Mouse (Mus musculus) heart, embryonic 15.5 days (tissue): ENCODE data around the gene Supt4a. TPM values are rescaled to one million over a fixed set of nuclear protein-coding genes. Genes with fewer than 3 reads are reported as not detected.
A peak's percentile ranks its signal among the peaks of the same experiment; 100 is the strongest.

Experiments used
- ATAC-seq: fragments of 200-750 bp; cut with Nextera tagmentation; replicated peaks from 2 replicates; pipeline ENCODE4 v1.8.0; 2017; ENCODE audit warnings: low read depth, moderate TSS enrichment; ENCODE audit not compliant: insufficient number of reproducible peaks, insufficient read depth, low FRiP score
- H3K27ac ChIP-seq: fragments of 300-500 bp; sonication (generic); 2 replicates; pipeline ENCODE4 v1.5.1; 2015; ENCODE audit warnings: mild to moderate bottlenecking, inconsistent platforms
- H3K27me3 ChIP-seq: fragments of 300-500 bp; sonication (generic); 2 replicates; pipeline ENCODE4 v1.6.1; 2015; ENCODE audit warnings: inconsistent platforms
- H3K36me3 ChIP-seq: fragments of 300-500 bp; sonication (generic); 2 replicates; pipeline ENCODE4 v1.6.1; 2015; ENCODE audit warnings: mild to moderate bottlenecking, inconsistent platforms
- H3K4me1 ChIP-seq: fragments of 300-500 bp; sonication (generic); replicated peaks from 2 replicates; pipeline ENCODE4 v1.6.1; 2015; ENCODE audit warnings: inconsistent platforms
- H3K4me2 ChIP-seq: fragments of 300-500 bp; sonication (generic); 2 replicates; pipeline ENCODE4 v1.6.1; 2015; ENCODE audit warnings: inconsistent platforms, mild to moderate bottlenecking, moderate library complexity
- H3K4me3 ChIP-seq: fragments of 300-500 bp; sonication (generic); 2 replicates; pipeline ENCODE4 v1.5.1; 2015; ENCODE audit warnings: mild to moderate bottlenecking, inconsistent platforms
- H3K9ac ChIP-seq: fragments of 300-500 bp; sonication (generic); 2 replicates; pipeline ENCODE4 v1.6.1; 2015; ENCODE audit warnings: mild to moderate bottlenecking, inconsistent platforms
- H3K9me3 ChIP-seq: fragments of 300-500 bp; sonication (generic); replicated peaks from 2 replicates; pipeline ENCODE4 v1.6.1; 2016; ENCODE audit warnings: inconsistent platforms
- WGBS: fragments of 180-500 bp; shearing (Covaris S2); methylation state at CpG from one replicate; pipeline ENCODE4 v1.1.7; 2015; ENCODE audit warnings: mixed read lengths; 5-methylcytosine and 5-hydroxymethylcytosine counted together
- polyA plus RNA-seq: library from polyadenylated mRNA; unstranded; fragments of >200 nt; fragmentation: Nextera tagmentation; extraction: Ambion mirVana; gene quantifications from 2 replicates; pipeline ENCODE4 v1.2.1, GENCODE M21; 2015

The Supt4a gene
- polyA plus RNA-seq, 1 experiment from 2014 or later = 101 TPM

DNA sequence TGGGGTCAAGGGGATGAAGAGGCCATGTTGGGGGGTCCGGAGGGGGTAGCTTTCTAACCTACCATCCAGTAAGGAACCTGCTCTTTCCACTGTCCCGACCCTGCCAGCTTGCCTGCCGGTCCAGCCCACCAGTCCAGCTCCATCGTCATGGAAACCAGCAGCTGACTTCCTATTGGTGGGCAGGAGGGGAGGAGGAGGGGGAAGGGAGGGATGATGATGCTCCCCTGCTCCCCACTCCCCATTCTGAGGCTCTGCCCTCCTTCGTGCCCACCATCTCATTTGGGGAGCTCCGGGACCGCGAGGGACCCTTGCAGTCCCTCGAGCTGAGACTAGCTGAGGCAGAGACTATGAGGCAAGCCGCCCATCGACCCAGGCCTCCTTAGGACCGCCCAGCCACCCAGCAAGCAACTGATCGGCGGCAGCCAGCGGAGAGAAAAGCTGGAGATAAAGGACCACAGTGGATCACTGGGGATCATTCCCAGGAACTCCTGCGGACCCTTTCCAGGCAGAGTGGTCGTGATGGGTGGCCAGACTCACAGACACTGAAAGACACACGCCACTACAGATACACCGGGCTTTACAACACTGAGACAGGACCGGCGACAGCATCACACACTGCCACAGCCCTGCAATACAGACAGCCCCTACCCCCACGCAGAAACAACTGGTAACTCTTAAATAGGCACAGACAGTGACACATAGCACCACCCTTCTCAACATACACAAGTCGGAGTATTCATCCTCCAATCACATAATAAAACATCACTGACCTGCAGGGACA, 23.1 kb downstream of the Supt4a start, which contains the start of gene Tspoap1:
Tspoap1 (plus strand) TSS at position 241 of the 781 bp plus-strand sequence.
- 7% methylated on average over 23 of the region's 23 CpGs for WGBS
- Histone ChIP-seq H3K4me2 (no peak within 1 kb of the TSS), H3K27me3 (peaks cover 66% of the 10 kb centered on the region), H3K9ac (no peak within 1 kb of the TSS), H3K4me1 (peaks cover 15% of the 10 kb centered on the region), H3K36me3 (no peaks in the 10 kb centered on the region), H3K4me3 (no peak within 1 kb of the TSS), H3K27ac (no peak within 1 kb of the TSS), H3K9me3 (no peaks in the 10 kb centered on the region)
- no peak for ATAC-seq

DNA sequence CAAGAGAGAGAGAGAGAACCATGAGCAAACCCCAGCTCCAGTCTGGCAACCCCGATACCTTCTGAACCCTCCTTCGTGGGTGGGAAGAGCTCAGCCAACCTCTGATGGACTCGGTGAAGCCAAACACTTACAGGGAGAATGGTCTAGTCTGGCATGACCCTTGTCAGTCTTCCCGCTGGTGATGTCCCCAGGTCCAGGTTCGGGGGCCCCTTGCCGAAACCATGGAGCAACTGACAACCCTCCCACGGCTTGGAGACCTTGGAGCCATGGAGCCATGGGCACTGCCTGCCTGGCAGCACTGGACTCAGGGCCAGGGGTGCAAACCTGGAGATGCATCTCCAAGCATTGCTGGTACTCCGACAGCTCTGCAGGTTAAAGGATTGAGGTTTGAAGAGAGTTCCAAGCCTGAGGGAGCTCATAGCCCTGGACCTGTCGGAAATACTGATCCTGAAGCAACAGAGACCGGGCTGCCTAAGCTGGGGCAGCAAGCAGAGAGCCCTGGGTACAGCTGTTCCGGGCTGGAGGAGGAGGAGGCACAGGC, 23.9 kb downstream of the Supt4a start:
- H3K4me1 ChIP-seq = peaks cover 15% of the 10 kb centered on the region
- ATAC-seq = no peak
- 65% methylated on average over 11 of the region's 11 CpGs for WGBS

DNA sequence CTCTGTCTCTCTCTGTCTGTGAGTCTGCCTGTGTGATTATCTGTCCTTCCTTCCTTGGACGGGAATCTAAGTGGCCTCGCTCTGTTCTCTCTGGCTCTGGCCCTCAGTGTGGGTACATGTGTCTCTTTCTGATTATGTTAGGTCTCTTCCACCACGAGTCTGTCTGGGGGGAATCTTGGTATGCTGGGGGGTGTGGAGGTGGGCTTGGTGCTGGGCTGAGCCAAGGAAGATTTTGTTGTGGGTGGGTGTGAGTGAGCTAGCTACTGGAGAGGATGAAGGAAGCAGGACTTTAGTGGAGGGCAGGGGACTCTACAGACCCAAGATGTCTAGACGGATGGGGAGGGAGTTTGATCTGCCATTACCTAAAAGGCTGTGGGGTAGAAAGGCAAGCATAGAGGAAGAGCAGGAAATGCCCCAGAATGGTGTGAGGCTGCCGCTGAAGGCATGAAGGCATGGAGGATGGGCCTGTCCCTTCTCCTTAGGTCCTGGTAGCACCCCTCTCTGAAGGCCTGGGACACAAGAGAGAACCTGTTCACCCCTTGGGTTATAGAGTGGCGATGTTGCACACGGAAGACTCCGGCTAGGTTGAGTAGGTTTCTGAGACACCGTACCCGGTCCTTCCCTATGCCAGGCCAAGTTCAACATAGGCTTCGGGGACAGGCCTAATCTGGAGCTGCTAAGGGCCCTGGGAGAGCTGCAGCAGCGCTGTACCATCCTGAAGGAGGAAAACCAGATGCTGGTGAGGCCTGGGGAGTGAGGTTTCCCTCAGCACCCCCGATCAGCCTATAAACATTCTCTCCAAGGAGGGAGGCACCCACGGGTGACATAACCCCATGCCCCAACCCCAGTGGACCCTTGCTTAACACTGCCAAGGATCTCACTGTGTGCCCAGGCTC, 24.7 kb downstream of the Supt4a start:
- Histone ChIP-seq H3K27me3 (peaks cover 81% of the 10 kb centered on the region), H3K9me3 (no peaks in the 10 kb centered on the region), H3K4me3 (no peak overlapping the region), H3K9ac (no peak overlapping the region), H3K27ac (no peak overlapping the region), H3K36me3 (no peaks in the 10 kb centered on the region), H3K4me2 (no peak overlapping the region), H3K4me1 (peaks cover 15% of the 10 kb centered on the region)
- ATAC-seq = no peak
- WGBS = 69% methylated on average over 14 of the region's 14 CpGs

More for the DNA sequence above, 23.9 kb downstream of the Supt4a start:
- no peak overlapping the region for H3K4me2 ChIP-seq
- no peaks in the 10 kb centered on the region for H3K36me3 ChIP-seq
- no peak overlapping the region for H3K27ac ChIP-seq
- H3K9ac ChIP-seq = no peak overlapping the region
- no peak overlapping the region for H3K4me3 ChIP-seq
- H3K27me3 ChIP-seq = peaks cover 73% of the 10 kb centered on the region
- H3K9me3 ChIP-seq = no peaks in the 10 kb centered on the region

DNA sequence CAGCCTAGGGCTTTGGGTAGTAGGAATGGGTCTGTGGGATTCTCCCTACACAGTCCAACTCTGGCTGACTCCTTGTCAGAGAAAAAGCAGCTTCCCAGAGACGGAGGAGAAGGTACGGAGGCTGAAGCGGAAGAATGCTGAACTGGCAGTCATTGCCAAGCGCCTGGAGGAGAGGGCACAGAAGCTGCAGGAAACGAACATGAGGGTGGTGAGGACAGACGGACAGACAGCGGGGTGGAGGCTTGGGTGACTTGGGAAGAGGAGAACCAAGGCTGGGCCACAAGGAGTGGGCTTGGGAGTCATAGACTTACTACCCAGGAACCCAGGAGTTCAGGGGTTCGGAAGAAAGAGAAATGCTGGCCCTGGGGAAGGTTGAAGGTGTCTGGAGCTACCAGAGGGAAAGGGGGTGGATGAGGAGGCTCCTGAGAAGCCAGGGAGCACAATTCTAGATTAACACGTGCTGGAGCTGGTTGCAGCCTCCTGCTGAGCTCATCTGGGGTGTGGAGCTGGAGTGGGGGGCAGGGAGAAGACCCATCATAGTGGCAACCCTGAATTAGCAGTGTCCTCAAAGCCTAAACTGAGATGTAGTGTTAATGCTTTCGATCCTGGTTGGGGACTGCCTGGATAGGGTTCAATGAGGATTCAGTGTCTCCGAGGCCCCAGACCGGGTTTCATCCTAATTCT, 25.5 kb downstream of the Supt4a start:
- H3K4me2 ChIP-seq = peak overlapping the region; percentile 79; the same call in 1 of the 2 replicates
- no peak overlapping the region for H3K9ac ChIP-seq
- no peak overlapping the region for H3K27ac ChIP-seq
- H3K4me3 ChIP-seq = 0 out of 2 replicates have a peak overlapping the region, but pooled peaks have one; percentile 48
- WGBS = 42% methylated on average over 12 of the region's 12 CpGs
- H3K9me3 ChIP-seq = no peaks in the 10 kb centered on the region
- peaks cover 15% of the 10 kb centered on the region for H3K4me1 ChIP-seq
- ATAC-seq = no peak
- H3K27me3 ChIP-seq = peaks cover 89% of the 10 kb centered on the region
- no peaks in the 10 kb centered on the region for H3K36me3 ChIP-seq

DNA sequence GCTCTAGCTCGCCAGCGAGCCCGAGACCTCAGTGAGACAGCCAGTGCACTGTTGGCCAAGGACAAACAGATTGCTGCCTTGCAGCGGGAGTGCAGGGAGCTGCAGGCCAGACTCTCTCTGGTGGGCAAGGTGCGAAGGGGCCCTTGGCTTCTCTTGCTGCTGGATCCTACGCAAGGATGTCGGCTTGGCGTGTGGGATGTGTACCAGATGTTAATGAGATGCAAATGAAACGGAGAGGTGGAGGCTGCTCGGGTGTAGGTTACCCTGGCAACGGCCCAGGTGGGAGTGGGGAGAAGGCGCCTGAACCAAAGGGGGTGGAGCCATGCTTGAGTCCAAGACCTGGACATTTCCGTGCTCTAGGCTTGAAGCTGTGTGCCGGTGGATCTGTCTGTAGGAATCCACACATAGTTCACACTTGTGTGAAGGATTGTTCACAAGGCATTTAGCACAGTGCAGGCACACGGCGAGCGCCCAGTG, 26.2 kb downstream of the Supt4a start:
- H3K9ac ChIP-seq = peak overlapping the region; percentile 28; the same call in 1 of the 2 replicates

DNA sequence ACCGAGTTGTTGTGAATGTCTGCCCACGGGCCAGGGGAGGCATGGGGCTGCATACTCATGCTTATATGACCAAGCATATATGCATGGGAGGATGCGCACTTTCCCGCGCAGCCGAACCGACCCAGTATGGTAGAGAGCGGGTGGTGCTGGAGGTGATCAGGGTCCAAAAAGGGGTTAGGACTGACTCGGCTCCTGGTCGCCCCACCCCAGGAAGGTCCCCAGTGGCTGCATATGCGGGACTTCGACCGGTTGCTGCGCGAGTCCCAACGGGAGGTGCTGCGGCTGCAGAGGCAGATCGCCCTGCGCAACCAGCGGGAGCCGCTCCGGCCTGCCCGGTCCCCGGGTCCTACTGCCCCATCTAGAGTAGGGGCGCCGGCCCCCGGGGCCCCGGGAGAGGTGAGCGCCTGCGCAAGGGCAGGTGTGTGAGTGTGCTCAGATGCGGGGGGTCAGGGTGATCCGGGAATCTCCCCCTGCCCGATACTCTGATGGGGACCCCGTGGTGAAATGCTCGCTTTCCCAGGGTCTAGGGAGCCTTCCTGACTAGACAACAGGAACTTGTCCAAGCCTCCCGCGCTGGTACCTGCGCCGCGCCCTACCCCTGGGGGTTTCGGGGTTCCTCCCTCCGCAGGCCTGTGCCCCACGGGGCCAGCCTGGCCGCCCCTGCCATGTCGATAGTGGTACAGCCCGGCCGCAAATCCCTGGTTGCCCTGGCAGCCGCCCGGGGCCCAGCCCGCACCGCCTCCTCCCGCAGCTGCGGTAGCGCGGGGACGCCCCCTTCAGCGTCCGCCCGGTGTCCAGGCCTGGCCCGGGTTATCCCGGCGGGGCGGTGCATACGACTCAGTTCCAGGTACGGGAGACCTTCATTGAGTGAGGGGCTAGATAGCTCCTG, 26.9 kb downstream of the Supt4a start:
- Histone ChIP-seq H3K9ac (peak overlapping the region; percentile 28; the same call in 1 of the 2 replicates), H3K36me3 (no peaks in the 10 kb centered on the region), H3K4me3 (peak overlapping the region; percentile 48), H3K4me1 (peaks cover 15% of the 10 kb centered on the region), H3K27ac (no peak overlapping the region), H3K9me3 (no peaks in the 10 kb centered on the region), H3K4me2 (peak overlapping the region; percentile 79), H3K27me3 (peaks cover 93% of the 10 kb centered on the region)
- ATAC-seq = 0 out of 2 replicates have a peak, but pooled peaks have one; percentile 21
- WGBS = under 1% methylated on average over 65 of the region's 65 CpGs

More for the DNA sequence above, 26.2 kb downstream of the Supt4a start:
- Histone ChIP-seq H3K4me2 (peak overlapping the region; percentile 79), H3K36me3 (no peaks in the 10 kb centered on the region), H3K4me1 (peaks cover 15% of the 10 kb centered on the region), H3K4me3 (peak overlapping the region; percentile 48), H3K9me3 (no peaks in the 10 kb centered on the region), H3K27me3 (peaks cover 96% of the 10 kb centered on the region), H3K27ac (no peak overlapping the region)
- ATAC-seq = no peak
- 3% methylated on average over 17 of the region's 17 CpGs for WGBS

DNA sequence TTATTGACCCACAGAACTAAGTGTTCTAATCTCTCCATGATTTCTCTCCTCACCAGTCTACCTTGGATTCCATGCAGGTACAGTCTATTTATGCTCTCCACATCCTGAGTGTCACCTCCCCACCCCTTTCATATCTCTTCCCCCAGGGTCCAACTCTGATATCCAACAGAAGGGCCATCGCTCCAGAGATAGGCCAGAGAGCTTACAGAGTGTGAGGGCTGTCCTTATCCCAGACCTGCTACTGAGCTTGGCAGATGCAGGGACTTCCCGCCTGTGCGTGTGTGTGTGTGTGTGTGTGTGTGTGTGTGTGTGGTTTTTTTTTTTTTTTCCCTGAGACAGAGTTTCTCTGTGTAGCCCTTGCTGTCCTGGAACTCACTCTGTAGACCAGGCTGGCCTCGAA, 31.4 kb downstream of the Supt4a start:
- H3K9ac ChIP-seq = no peak overlapping the region
- H3K36me3 ChIP-seq = no peaks in the 10 kb centered on the region
- peaks cover 10% of the 10 kb centered on the region for H3K4me1 ChIP-seq
- H3K4me2 ChIP-seq = no peak overlapping the region
- no peak overlapping the region for H3K27ac ChIP-seq
- no peak overlapping the region for H3K4me3 ChIP-seq
- WGBS = 72% methylated on average over 4 of the region's 4 CpGs
- peaks cover 50% of the 10 kb centered on the region for H3K27me3 ChIP-seq
- H3K9me3 ChIP-seq = no peaks in the 10 kb centered on the region
- ATAC-seq = no peak

DNA sequence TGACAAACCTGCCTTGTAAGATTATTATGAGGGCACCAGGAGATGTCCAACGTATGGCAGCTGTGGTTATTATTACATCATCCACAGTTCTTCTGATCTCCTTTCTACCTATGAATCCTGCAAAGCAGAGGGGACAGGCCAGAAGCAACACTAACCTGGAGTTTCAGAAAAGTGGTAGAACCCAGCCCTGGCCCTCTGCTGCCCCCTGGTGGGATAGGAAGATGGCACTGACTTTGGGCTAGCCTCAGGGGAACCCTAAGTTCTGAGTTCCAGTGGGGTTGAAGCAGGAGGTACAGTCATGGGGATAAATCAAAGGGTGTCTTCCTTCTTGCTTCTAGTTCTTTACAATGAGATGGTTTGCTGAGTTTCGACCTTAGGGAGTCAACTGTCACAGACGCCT, 33.6 kb downstream of the Supt4a start:
- Histone ChIP-seq H3K36me3 (no peaks in the 10 kb centered on the region), H3K4me2 (no peak overlapping the region), H3K9me3 (no peaks in the 10 kb centered on the region), H3K4me1 (no peaks in the 10 kb centered on the region), H3K27me3 (peaks cover 37% of the 10 kb centered on the region), H3K9ac (no peak overlapping the region), H3K27ac (no peak overlapping the region), H3K4me3 (no peak overlapping the region)
- ATAC-seq = no peak
- 50% methylated on average over 3 of the region's 3 CpGs for WGBS

DNA sequence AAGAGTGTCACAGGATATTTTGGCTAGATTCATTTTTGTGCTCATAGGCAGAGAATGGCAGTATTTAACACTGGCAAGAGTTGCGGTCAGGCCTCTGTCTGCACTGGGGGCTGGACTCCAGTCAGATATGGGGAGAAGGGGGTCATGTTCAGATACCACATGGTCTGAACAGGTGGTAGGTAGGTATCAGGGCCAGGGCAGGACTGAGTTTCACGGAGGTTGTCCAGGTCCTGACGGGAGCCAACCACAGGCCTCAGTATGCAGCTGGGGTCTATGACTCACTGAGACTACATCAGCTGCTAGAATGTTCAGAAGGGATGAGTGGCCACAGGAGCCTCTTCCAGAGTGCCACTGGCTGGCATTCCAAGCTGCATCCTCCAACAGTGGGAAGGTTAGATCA, 35.0 kb downstream of the Supt4a start:
- Histone ChIP-seq H3K27ac (no peak overlapping the region), H3K4me1 (no peaks in the 10 kb centered on the region), H3K27me3 (peaks cover 34% of the 10 kb centered on the region), H3K9me3 (no peaks in the 10 kb centered on the region), H3K4me2 (no peak overlapping the region), H3K36me3 (no peaks in the 10 kb centered on the region), H3K9ac (no peak overlapping the region), H3K4me3 (no peak overlapping the region)
- no peak for ATAC-seq
- WGBS = 85% methylated on average over 3 of the region's 3 CpGs
